Mouse (Mus musculus) gastrocnemius, postnatal 36 days (tissue): ENCODE measurements around the gene Mrpl35. TPM values are rescaled to one million over a fixed set of nuclear protein-coding genes. Genes with fewer than 3 reads are reported as not detected.

Experiments used
- DNase-seq, 2 experiments: peaks; one replicate each; pipeline ENCODE4 v3.0.0; 2022
- intact Hi-C: fragments of 180-260 bp; cut with DNase I; formaldehyde crosslinking; loops from one replicate; pipeline ENCODE4 v1.15.1; 2025
- total RNA-seq, 2 experiments: library from RNA; stranded (reverse); gene quantifications; 2 replicates each; pipeline ENCODE4 v1.2.3; 2021

Gene Mrpl35
- total RNA-seq, 2 experiments from 2014 or later, result 39.0 to 42.7 TPM

- intact Hi-C loops, result loop anchor here (5.0 to 10.0 kb wide), 2 partner anchors 171 to 639 kb away; partner anchors contain the start of gene Kdm3a
- DNase-seq, result no peak
These were observed 23.2 kb downstream of the Mrpl35 start for GRCm38 (mm10) chr6:71803609-71804008.

GRCm38 (mm10) chr6:71801714-71802094, 25.1 kb downstream of the Mrpl35 start:
- intact Hi-C loops, result loop anchor here (5.0 to 10.0 kb wide), 2 partner anchors 169 to 637 kb away; partner anchors contain the start of gene Kdm3a
- no peak for DNase-seq

DNA sequence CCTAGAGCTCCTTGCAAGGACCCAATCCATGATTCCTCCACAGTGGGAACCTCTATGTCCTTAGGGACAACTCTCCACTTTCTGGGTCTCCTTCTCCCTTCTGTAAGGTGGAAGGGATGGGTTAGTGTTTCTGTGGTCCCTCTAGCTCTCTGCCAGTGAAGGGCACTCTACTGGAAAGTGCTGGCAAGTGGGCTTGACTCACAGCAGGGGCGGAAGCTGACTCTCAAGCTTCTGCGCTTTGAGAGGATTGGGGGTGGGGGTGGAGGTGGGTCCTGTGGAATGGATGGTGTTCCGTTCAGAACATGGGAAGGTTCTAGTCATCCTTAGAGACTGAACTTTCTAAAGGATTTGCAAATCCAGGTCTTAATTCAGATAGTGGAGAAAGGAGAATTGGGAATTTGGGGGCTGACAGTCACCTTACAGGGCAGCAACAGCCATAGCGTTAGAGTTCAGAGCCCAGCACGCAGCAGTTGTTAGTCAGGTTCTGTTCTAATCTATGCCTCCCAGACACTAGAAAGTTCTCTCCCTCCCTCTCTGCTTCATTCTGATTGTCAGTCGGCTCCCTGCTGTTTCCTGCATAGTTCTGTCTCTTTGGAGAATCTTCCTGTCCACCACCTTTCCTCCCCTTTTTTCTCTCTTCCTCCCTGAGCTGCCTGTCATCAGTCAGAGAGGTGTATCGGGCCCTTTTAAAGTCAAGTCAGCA, 25.6 kb downstream of the Mrpl35 start:
- no peak for DNase-seq
- intact Hi-C loops, result loop anchor here (5.0 to 10.0 kb wide), 2 partner anchors 169 to 636 kb away; partner anchors contain the start of gene Kdm3a

- no peak for DNase-seq
- intact Hi-C loops, result loop anchor here (5.0 kb wide), 1 partner anchor 97 kb away; no protein-coding TSS in a partner anchor
These were observed 27.4 kb downstream of the Mrpl35 start for GRCm38 (mm10) chr6:71799391-71799790.

DNA sequence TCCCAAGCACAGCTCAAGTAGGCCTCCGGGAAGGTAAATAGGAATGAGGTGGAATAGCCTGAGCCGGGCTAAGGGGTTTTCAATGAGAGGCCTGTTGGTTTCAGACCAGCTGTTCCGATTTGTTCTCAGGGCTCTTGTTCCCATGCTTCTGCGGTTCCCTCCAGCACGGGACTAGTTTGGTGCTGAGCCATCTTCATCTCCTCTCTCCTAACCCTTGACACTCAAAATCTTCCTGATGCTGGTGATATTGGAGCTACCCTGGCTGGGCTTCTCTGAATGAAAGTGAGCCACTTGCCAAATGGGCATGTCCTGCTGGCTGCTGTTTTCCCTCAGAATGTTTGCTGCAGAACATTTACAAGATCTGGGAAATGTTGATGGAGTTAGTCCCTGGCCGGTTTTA, 35.0 kb downstream of the Mrpl35 start:
- intact Hi-C loops, result no loop called here
- DNase-seq, result no peak

DNA sequence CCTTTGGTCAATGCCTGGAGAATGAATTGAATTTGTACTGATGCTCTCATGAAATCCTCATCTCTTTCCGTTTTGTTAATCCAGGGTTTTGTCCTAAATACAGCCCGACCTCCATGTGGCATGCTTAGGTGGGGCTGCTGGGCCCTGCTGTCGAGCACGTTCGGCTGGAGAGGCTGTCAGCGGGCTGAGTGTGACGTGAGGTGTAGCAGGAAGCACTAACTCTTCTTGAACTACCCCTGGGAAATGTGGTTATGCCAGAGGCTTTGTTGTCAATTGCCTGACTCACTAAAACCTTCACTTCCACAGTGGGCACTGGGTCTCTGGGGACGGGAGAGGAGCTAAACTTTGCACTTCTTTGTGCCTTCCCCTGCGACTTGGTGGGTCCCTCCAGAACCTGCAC, 38.4 kb downstream of the Mrpl35 start:
- no peak for DNase-seq
- intact Hi-C loops, result no loop called here

DNA sequence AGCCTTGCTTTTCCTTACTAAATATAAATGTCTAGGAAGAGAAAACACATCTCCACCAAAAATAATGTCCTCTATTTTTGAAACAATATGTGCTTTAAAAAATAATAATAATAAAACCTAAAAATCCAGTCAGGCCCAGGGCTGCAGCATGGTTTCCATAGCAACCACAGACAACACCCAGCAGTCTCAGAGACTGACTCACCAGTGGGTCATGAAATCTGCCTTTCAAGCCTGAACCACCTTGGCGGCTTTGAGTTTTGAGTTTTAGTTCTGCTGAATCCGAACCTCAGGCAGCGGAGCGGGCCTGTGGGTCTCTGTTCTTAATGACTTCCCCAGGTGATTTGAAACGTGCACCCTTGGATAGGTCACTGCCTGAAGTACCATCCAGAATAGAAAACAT, 43.6 kb downstream of the Mrpl35 start:
- intact Hi-C loops, result no loop called here

DNA sequence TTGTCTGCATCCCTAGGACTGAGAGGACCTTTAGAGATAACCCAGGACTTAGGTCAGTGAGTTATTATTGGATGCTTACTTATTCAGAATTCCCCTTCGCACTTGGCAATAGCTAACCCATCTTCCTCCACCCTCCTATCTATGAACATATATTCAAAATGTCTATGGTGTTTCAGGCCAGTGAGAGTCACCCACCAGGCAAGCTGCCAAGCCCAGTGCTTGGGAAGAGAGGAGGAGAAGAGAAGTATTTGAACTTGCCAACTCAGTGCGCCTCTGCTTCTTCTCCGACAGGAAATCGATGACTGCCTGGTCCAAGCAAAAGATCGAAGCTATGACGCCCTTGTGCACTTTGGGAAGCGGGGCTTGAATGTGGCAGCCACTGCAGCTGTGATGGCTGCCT, 46.3 kb downstream of the Mrpl35 start:
- intact Hi-C loops, result no loop called here
- no peak for DNase-seq

More for the DNA sequence above, 43.6 kb downstream of the Mrpl35 start:
- no peak for DNase-seq

- no peak for DNase-seq
- intact Hi-C loops, result no loop called here
These were observed 46.9 kb downstream of the Mrpl35 start for GRCm38 (mm10) chr6:71779831-71780230.

DNA sequence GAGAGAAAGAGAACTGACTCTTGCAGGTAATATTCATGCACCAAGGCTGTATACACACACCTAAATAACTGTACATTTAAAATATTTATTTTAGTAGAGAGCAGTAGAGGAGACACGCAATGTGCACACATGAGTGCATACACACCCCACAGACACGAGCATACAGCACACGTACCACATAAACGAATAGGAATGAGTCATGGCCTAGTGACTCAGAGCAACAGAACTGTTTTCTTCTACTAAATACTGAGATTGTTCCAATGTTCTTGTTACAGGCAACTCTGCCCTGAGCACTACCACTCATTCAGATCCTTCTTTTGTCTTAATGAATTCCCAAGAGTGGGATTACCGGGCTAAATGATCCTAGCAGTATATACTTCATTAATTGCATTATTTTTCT, 48.8 kb downstream of the Mrpl35 start:
- DNase-seq, result no peak
- intact Hi-C loops, result no loop called here

DNA sequence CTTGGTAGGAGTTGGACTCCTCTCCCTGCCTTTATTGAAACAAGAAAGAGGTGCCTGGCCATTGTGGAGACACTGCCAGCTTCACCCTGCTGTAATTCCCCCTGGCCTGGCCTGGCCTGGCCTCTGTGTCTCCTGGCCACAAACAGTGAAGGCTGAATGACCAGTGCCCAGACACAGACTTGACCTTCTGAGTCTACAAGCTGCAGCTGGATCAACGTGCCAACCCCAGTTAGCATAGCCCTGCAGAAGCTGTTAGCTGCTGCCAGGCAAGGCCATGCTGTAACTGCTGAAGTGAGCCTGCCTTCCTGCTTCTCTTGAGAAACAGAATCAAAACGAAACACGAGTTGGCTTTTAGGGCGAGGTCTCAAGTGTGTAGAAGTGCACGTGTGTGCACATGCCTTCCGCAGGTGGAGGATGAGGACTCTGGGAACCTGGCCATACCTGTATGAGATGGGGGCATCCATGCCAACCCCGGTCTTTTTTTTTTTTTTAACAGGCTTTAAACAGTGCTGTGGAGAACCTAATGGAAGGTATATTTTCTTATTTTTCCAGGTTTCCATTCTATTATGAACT, 54.0 kb downstream of the Mrpl35 start:
- intact Hi-C loops, result loop anchor here (5.0 kb wide), 1 partner anchor 70 kb away; no protein-coding TSS in a partner anchor
- no peak for DNase-seq

GRCm38 (mm10) chr6:71772156-71772555, 54.6 kb downstream of the Mrpl35 start:
- DNase-seq, result no peak
- intact Hi-C loops, result loop anchor here (5.0 kb wide), 1 partner anchor 70 kb away; no protein-coding TSS in a partner anchor

DNA sequence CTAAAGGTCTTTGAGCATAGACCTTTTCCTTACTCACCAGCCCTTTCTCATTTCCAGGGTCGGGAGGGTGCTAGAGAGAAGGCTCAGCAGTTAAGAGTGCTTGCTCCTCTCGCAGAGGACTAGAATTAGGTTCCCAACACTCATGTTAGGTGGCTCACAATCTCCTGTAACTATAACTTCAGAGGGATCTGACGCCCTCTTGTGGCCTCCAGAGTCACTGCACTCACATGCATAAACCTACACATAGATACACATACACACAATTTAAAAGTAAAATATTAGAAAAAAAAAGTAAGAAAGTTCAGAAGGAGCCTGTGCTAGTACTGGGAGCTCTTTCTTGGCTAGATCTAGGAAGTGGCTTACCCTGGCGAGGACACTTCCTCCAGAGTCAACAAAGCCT, 55.5 kb downstream of the Mrpl35 start:
- no peak for DNase-seq
- intact Hi-C loops, result loop anchor here (5.0 kb wide), 1 partner anchor 69 kb away; no protein-coding TSS in a partner anchor

DNA sequence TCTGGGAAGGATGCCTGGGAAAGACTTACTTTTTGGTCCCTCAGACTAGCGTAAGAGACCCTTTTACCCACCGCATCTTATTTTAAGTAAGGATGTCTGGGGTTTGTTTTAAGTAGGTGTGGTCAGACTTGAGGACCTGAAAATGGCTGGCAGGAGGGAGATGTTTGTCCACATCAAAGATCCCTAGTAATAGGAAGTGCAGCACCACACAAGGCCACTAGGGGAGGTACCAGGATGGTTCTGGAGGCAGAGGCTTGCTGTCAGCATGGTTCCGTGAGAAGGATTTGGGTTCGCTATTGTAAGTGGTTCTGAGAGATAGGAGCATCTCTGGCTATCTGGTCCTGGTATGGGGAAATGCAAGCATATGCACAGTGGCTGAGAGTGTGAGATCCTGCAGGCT, 55.9 kb downstream of the Mrpl35 start:
- DNase-seq, result no peak
- intact Hi-C loops, result loop anchor here (5.0 kb wide), 1 partner anchor 69 kb away; no protein-coding TSS in a partner anchor

DNA sequence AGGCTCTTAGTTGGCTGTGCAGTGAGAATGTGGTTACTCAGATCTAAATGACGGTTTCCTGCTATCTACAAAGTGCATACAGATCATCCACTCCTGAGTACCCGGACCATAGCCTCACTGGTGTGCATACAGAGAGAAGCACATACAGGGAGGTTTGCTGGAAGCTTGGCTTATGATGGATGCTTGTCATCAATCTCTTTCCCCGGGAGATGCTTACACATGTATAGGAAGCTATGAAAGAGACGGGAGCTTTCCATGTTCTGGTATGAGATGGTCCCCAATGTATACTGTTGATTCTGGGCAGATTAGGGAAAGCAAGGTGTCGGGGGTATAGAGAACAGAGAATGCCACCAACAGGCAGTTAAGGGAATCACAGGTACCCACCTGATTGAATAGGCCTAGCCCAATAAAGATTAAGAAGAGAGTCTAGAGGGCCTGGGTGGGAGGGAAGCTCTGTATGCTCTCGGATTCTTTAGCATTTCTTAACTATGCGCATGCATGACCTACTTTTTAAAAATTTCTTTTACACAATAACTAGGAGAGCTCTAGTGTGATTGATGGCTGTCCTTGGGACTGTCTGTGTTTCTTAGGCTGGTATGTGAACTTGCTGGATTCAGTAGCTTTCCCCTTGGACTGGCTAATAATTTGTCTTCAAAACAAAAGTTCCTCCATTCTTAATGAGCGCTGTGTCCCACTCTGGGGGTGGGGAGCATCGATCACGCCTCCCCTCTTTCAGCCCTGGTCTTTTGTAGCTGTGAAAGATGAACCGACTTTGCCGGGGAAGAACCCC, 56.7 kb downstream of the Mrpl35 start:
- intact Hi-C loops, result loop anchor here (5.0 kb wide), 1 partner anchor 68 kb away; no protein-coding TSS in a partner anchor
- no peak for DNase-seq

- DNase-seq, result no peak
- intact Hi-C loops, result no loop called here
These were observed 59.0 kb downstream of the Mrpl35 start for GRCm38 (mm10) chr6:71767761-71768160.

Other genes with a start within 250 kb of the Mrpl35 start
- gene Kdm3a, start 194.0 kb downstream of the Mrpl35 start, total RNA-seq, result 10 to 100 TPM; 11.3 to 13.7 TPM
- gene Reep1, start 119.4 kb downstream of the Mrpl35 start, total RNA-seq, result 10 to 100 TPM; 70.7 to 77.8 TPM
- gene Immt, start 4.4 kb upstream of the Mrpl35 start, total RNA-seq, result 100 to 1,000 TPM; 277 to 278 TPM
- 10 to 100 TPM; 67.9 to 70.0 TPM for gene Ptcd3, start 81.8 kb upstream of the Mrpl35 start, total RNA-seq
- gene Polr1a, start 82.1 kb upstream of the Mrpl35 start, total RNA-seq, result 10 to 100 TPM; 32.3 to 40.5 TPM